ENCODE assay signal across 12 mouse cellular contexts in genomic region chr12:12220755-12221496, GRCm38 (mm10). TPM values are rescaled to one million over a fixed set of nuclear protein-coding genes. Genes with fewer than 3 reads are reported as not detected.
DNase-seq lines count a peak whose midpoint lies in the region; ATAC-seq and TF ChIP-seq lines count a peak whose summit lies in the region.
"Had no signal": no experiment of that assay in that cellular context is flagged by ENCODE, and none has a peak within 500 bp of the region (broad histone marks: within the 10 kb centered on the region; RNA-seq: fewer than 3 reads in every experiment).

No protein-coding gene starts in this region.

- peak; percentile 39; the same call in 1 of the 2 replicates for ATAC-seq in heart, postnatal 0 days (ENCODE audit: insufficient read depth, low read depth)
- no peak for ATAC-seq in heart, embryonic 11.5 days (replicated peaks; ENCODE audit: insufficient number of reproducible peaks, low FRiP score, low TSS enrichment)
- ATAC-seq in kidney, embryonic 14.5 days (ENCODE audit: low FRiP score, low TSS enrichment): no peak

- no peak overlapping the region for H3K9ac ChIP-seq in heart, postnatal 0 days (replicated peaks; ENCODE audit: low read depth, low read length)
- no peak overlapping the region for H3K9ac ChIP-seq in heart, embryonic 11.5 days (ENCODE audit: low read depth, low read length)
- no peak overlapping the region for H3K9ac ChIP-seq in kidney, embryonic 14.5 days (ENCODE audit: low read depth, low read length)
- H3K9ac ChIP-seq: liver, embryonic 15.5 days had no signal

- H3K27ac ChIP-seq in heart, postnatal 0 days (ENCODE audit: low read depth): no peak overlapping the region
- H3K27ac ChIP-seq in heart, embryonic 11.5 days (ENCODE audit: low read depth, low read length): no peak overlapping the region
- no peak overlapping the region for H3K27ac ChIP-seq in kidney, embryonic 14.5 days (ENCODE audit: low read depth, low read length)
- H3K27ac ChIP-seq: hindbrain, embryonic 10.5 days; liver, embryonic 15.5 days had no signal

- H3K4me2 ChIP-seq in heart, postnatal 0 days (ENCODE audit: low read depth, low read length): no peak overlapping the region
- H3K4me2 ChIP-seq in heart, embryonic 11.5 days: no peak overlapping the region
- H3K4me2 ChIP-seq in kidney, embryonic 14.5 days (replicated peaks; ENCODE audit: low read depth, low read length): no peak overlapping the region
- H3K4me2 ChIP-seq: liver, embryonic 15.5 days had no signal

- no peak for TF ChIP-seq EP300 in heart, postnatal 0 days (IDR thresholded peaks at IDR 0.05; ENCODE audit: low read depth)

- 36% methylated on average over 8 of the region's 8 CpGs for WGBS in heart, postnatal 0 days
- WGBS in heart, embryonic 11.5 days (ENCODE audit: insufficient replicate concordance): 51% methylated on average over 8 of the region's 8 CpGs
- WGBS in kidney, embryonic 14.5 days: 70% methylated on average over 8 of the region's 8 CpGs

- TF ChIP-seq CTCF in heart, postnatal 0 days (IDR thresholded peaks at IDR 0.05; ENCODE audit: low read depth): no peak

- no peak overlapping the region for H3K4me3 ChIP-seq in heart, postnatal 0 days (ENCODE audit: low read depth, low read length)
- H3K4me3 ChIP-seq in heart, embryonic 11.5 days (ENCODE audit: low read depth, low read length): no peak overlapping the region
- H3K4me3 ChIP-seq in kidney, embryonic 14.5 days (ENCODE audit: low read length): no peak overlapping the region
- H3K4me3 ChIP-seq: hindbrain, embryonic 10.5 days; liver, embryonic 15.5 days; myocyte had no signal

- H3K4me1 ChIP-seq in heart, postnatal 0 days (ENCODE audit: control insufficient read depth, insufficient read depth): peaks cover 5% of the 10 kb centered on the region
- no peaks in the 10 kb centered on the region for H3K4me1 ChIP-seq in heart, embryonic 11.5 days (ENCODE audit: control insufficient read depth, insufficient read depth, low read length)
- H3K4me1 ChIP-seq in kidney, embryonic 14.5 days (ENCODE audit: control insufficient read depth, insufficient read depth, low read length): no peaks in the 10 kb centered on the region
- H3K4me1 ChIP-seq: liver, embryonic 15.5 days had no signal

- H3K9me3 ChIP-seq in heart, postnatal 0 days (replicated peaks; ENCODE audit: control insufficient read depth, low read length): no peaks in the 10 kb centered on the region
- no peaks in the 10 kb centered on the region for H3K9me3 ChIP-seq in heart, embryonic 11.5 days (replicated peaks; ENCODE audit: control insufficient read depth, low read length)
- H3K9me3 ChIP-seq in kidney, embryonic 14.5 days (ENCODE audit: control insufficient read depth, low read length): no peaks in the 10 kb centered on the region
- H3K9me3 ChIP-seq: hindbrain, embryonic 10.5 days; liver, embryonic 15.5 days had no signal

- intact Hi-C loops in gastrocnemius, postnatal 36 days (cut with DNase I): no loop called here

- H3K27me3 ChIP-seq in heart, postnatal 0 days (ENCODE audit: control insufficient read depth, insufficient read depth, low read length): peaks cover 5% of the 10 kb centered on the region; the same call in 1 of the 2 replicates
- no peaks in the 10 kb centered on the region for H3K27me3 ChIP-seq in heart, embryonic 11.5 days (ENCODE audit: control insufficient read depth, insufficient read depth, low read length)
- H3K27me3 ChIP-seq in kidney, embryonic 14.5 days (ENCODE audit: control insufficient read depth, insufficient read depth, low read length): no peaks in the 10 kb centered on the region
- H3K27me3 ChIP-seq: liver, embryonic 15.5 days had no signal

- no peaks in the 10 kb centered on the region for H3K36me3 ChIP-seq in heart, postnatal 0 days (replicated peaks; ENCODE audit: control insufficient read depth, insufficient read depth, low read length)
- H3K36me3 ChIP-seq in heart, embryonic 11.5 days (ENCODE audit: control insufficient read depth, insufficient read depth, low read length): no peaks in the 10 kb centered on the region
- no peaks in the 10 kb centered on the region for H3K36me3 ChIP-seq in kidney, embryonic 14.5 days (ENCODE audit: control insufficient read depth, insufficient read depth, low read length)
- H3K36me3 ChIP-seq: hindbrain, embryonic 10.5 days; liver, embryonic 15.5 days had no signal

- no peak for DNase-seq in heart, postnatal 0 days (ENCODE audit: low spot score)
- peak; percentile 5 for DNase-seq in ovary, adult 18-20 months (ENCODE audit: low spot score)
- no peak for DNase-seq in ovary, postnatal 14 days (ENCODE audit: low spot score)
- peak; percentile 73 to 81 for DNase-seq in layer of hippocampus, postnatal 36 days
- no peak for DNase-seq in natural killer cell, adult 2 months (ENCODE audit: low spot score in 2 of 2)
- no peak for DNase-seq in gastrocnemius, postnatal 36 days
- DNase-seq: kidney, postnatal 14 days had no signal

RNA-seq across cellular contexts. Expression of gene Fam49a, which starts 41.0 kb away (rescaled TPM):
- total RNA-seq in heart, postnatal 0 days (2014; rRNA removed; ENCODE audit: low replicate concordance): 12.4 and 21.6 TPM in 2 replicates
- 15.3 and 16.5 TPM in 2 replicates for polyA plus RNA-seq in heart, postnatal 0 days (2015; fragmentation: Nextera tagmentation; extraction: Ambion mirVana)
- polyA plus RNA-seq in heart, embryonic 11.5 days (2014; fragmentation: Nextera tagmentation; extraction: Ambion mirVana): 48.9 and 63.7 TPM in 2 replicates
- total RNA-seq in layer of hippocampus, postnatal 36 days (2021): 100 to 1,000 TPM; 173 to 178 TPM
- 4.4 and 8.7 TPM in 2 replicates for polyA plus RNA-seq in kidney, embryonic 14.5 days (2014; fragmentation: Nextera tagmentation; extraction: Ambion mirVana)
- 1 to 10 TPM; 4.5 to 5.7 TPM for total RNA-seq in gastrocnemius, postnatal 36 days (2021)
- polyA plus RNA-seq: myocyte had no signal

Comparison
In these comparisons a context has a peak if more than half of its experiments do, and no peak if none do; other contexts are left out.
1. DNase-seq: peak in ovary, adult 18-20 months (single experiment) and layer of hippocampus, postnatal 36 days (2 of 2); none in heart, postnatal 0 days (single experiment), ovary, postnatal 14 days (single experiment), natural killer cell, adult 2 months (0 of 2) and gastrocnemius, postnatal 36 days (0 of 2).